Mouse (Mus musculus) C2C12 (cell line): ENCODE measurements at regions not wholly inside any gene's neighbourhood (a gene's known extent, or its start where the extent isn't known, plus 50 kb on each side); places are given as distances from the start of the nearest gene placed in this dataset.

Experiments used
- H3K27me3 ChIP-seq: one replicate; pipeline ENCODE4 v1.6.1; 2011; ENCODE audit not compliant: control insufficient read depth, insufficient read depth, insufficient read length
- H3K36me3 ChIP-seq: one replicate; pipeline ENCODE4 v1.6.1; 2011; ENCODE audit not compliant: control insufficient read depth, insufficient read depth
- H3K4me3 ChIP-seq: one replicate; pipeline ENCODE4 v1.5.1; 2011; ENCODE audit warnings: mild to moderate bottlenecking, control low read depth; ENCODE audit not compliant: poor library complexity, insufficient read depth, severe bottlenecking
- H3K79me2 ChIP-seq: one replicate; pipeline ENCODE4 v1.6.1; 2011; ENCODE audit not compliant: control insufficient read depth, insufficient read depth
- H3K79me3 ChIP-seq: one replicate; pipeline ENCODE4 v1.6.1; 2011; ENCODE audit warnings: low read depth, control low read depth
- H3ac ChIP-seq: one replicate; pipeline ENCODE3; 2011; ENCODE audit warnings: low read depth; ENCODE audit not compliant: control insufficient read depth, insufficient read length
- CEBPB ChIP-seq: IDR thresholded peaks from one replicate; pipeline ENCODE4 v1.6.1; 2011; ENCODE audit warnings: low read depth, mild to moderate bottlenecking, control low read depth, moderate library complexity
- CTCF ChIP-seq: IDR thresholded peaks from one replicate; pipeline ENCODE4 v1.5.1; 2011; ENCODE audit not compliant: control insufficient read depth, insufficient read depth, insufficient read length
- FOSL1 ChIP-seq: IDR thresholded peaks from one replicate; pipeline ENCODE4 v1.8.0; 2011; ENCODE audit warnings: mild to moderate bottlenecking, low read length; ENCODE audit not compliant: poor library complexity, insufficient read depth, severe bottlenecking
- MAX ChIP-seq: IDR thresholded peaks from one replicate; pipeline ENCODE4 v1.6.1; 2011; ENCODE audit warnings: mild to moderate bottlenecking, control low read depth
- MYOD1 ChIP-seq: IDR thresholded peaks from one replicate; pipeline ENCODE4 v1.6.1; 2011; ENCODE audit warnings: low read depth; ENCODE audit not compliant: control insufficient read depth, insufficient read length
- MYOG ChIP-seq: IDR thresholded peaks from one replicate; pipeline ENCODE4 v1.6.1; 2011; ENCODE audit not compliant: control insufficient read depth, insufficient read length; ENCODE audit errors: extremely low read depth
- USF1 ChIP-seq: IDR thresholded peaks from one replicate; pipeline ENCODE4 v1.6.1; 2011; ENCODE audit warnings: low read depth, mild to moderate bottlenecking, control low read depth, moderate library complexity

DNA sequence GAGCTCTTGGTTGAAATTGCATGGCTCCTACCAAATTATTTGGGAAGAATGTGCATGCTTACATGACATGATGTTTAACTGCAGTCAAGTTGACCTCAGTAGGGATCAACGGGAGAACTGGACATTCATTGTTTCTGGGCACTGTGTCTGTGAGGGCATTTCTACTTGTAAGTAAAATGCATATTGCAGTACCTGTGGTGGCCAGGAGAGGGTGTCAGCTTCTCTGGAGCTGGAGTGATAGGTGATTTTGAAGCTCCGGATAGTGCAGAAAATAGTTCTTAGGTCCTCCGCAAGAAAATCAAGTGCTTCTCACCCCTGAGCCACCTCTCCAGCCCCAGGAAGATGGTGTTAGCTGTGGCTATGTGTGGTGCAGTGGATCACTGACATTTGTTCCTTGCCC lies 396.7 kb downstream of the Fam19a5 start:
- no peak overlapping the region for H3K4me3 ChIP-seq
- no peaks in the 10 kb centered on the region for H3K79me3 ChIP-seq
- TF ChIP-seq CTCF = no peak
- no peak for TF ChIP-seq FOSL1
- no peak for TF ChIP-seq MAX
- TF ChIP-seq MYOG = no peak
- TF ChIP-seq MYOD1 = no peak
- TF ChIP-seq USF1 = no peak
- TF ChIP-seq CEBPB = no peak
- no peaks in the 10 kb centered on the region for H3K79me2 ChIP-seq
- H3ac ChIP-seq = no peak overlapping the region
- H3K36me3 ChIP-seq = no peaks in the 10 kb centered on the region
- no peaks in the 10 kb centered on the region for H3K27me3 ChIP-seq

DNA sequence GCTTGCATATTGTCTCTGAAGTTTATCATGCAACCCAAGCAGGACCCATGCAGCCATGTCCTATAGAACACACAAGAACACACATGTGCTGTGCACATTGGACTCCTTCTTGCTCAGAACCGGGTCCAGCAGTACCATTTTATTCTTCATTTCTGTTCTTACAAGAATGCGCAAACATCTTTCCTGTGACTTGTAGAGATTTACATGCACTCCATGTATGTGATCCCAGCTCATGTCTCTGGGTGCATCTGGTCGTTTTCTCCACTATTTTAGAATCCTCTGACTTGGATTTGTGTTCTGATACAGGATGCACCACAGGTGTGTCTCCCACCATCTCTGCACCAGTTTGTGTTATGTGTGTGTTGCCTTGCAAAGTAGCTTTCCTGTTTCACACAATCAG lies 408.4 kb downstream of the Fam19a5 start:
- no peaks in the 10 kb centered on the region for H3K27me3 ChIP-seq
- H3ac ChIP-seq = no peak overlapping the region
- TF ChIP-seq MAX = no peak
- no peak for TF ChIP-seq FOSL1
- no peak for TF ChIP-seq MYOG
- no peak for TF ChIP-seq USF1
- no peak for TF ChIP-seq CEBPB
- TF ChIP-seq MYOD1 = no peak
- TF ChIP-seq CTCF = no peak
- H3K36me3 ChIP-seq = no peaks in the 10 kb centered on the region
- no peaks in the 10 kb centered on the region for H3K79me2 ChIP-seq
- no peaks in the 10 kb centered on the region for H3K79me3 ChIP-seq
- no peak overlapping the region for H3K4me3 ChIP-seq

DNA sequence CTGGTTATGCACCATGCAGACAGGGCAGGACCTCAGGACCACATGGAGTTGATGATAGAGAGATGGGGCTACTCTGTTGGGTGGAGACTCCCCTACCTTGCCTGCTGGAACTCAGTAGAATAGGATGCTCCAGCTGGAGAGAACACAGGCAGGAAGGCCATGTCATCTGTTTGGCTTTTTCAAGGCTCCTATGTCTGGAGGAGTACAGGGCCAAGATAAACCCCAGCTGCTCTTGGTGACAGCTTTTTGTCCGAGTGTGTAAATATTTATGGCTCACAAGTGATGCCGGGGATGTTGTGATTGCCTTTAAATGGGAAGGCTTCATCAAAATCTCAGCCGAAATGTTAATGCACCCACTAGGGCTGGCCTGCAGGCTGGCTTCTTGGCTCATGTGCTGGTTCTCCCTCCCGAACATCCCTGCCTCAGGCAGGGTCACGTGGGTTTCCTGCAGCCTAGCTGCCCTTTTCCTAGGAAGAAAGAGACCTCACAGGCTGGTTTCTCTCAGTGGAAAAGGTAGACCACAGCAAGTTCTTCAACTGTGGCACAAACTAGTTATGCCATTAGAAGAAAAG lies 411.7 kb downstream of the Fam19a5 start:
- Histone ChIP-seq H3K27me3 (no peaks in the 10 kb centered on the region), H3ac (no peak overlapping the region), H3K4me3 (no peak overlapping the region), H3K36me3 (no peaks in the 10 kb centered on the region), H3K79me2 (no peaks in the 10 kb centered on the region), H3K79me3 (no peaks in the 10 kb centered on the region)
- TF ChIP-seq MAX (no peak), USF1 (no peak), CEBPB (no peak), MYOG (no peak), CTCF (no peak), MYOD1 (no peak), FOSL1 (no peak)

DNA sequence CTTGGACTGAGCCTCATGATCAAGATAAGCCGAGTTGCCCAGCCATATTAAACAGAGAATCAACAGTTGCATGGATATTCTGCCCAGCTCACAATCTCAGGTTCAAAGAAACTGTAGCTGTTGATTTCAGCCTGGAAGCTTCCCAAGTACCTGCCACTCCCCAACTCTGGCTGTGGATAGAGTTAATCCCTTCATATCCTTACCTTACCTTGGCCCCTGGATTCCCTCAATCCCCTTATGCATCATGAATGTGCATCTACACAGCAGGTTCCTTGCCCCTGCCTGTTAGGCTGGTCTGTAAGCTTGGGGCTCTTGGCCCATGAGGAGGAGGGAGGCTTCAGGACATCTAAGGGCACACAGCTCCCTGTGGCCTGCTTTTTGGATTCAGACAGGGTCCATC lies 414.8 kb downstream of the Fam19a5 start:
- Histone ChIP-seq H3ac (no peak overlapping the region), H3K36me3 (no peaks in the 10 kb centered on the region), H3K79me2 (no peaks in the 10 kb centered on the region), H3K79me3 (no peaks in the 10 kb centered on the region), H3K27me3 (no peaks in the 10 kb centered on the region), H3K4me3 (no peak overlapping the region)
- TF ChIP-seq MAX = no peak
- no peak for TF ChIP-seq MYOG
- TF ChIP-seq USF1 = no peak
- no peak for TF ChIP-seq CEBPB
- no peak for TF ChIP-seq FOSL1
- no peak for TF ChIP-seq MYOD1
- TF ChIP-seq CTCF = no peak

DNA sequence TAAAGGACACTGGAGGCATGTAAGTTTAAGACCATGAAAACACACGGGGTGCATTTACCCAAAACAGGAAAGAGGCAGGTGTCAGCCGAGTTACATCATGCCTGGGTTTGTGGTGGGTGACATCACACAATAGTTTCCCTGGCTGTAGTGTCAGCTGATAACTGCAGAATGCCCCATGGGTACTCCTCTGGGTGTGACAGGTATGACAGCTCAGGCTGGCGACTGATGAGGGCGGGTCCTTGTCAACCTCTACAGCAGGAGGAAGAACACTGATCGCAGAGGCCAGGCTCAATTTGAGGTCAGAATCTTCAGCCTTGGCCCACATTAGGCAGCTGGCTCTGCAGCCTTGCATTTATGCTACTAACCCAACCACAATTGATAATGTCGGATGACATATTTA lies 428.5 kb downstream of the Fam19a5 start:
- Histone ChIP-seq H3K79me2 (no peaks in the 10 kb centered on the region), H3K4me3 (no peak overlapping the region), H3ac (no peak overlapping the region), H3K79me3 (no peaks in the 10 kb centered on the region), H3K27me3 (no peaks in the 10 kb centered on the region), H3K36me3 (no peaks in the 10 kb centered on the region)
- no peak for TF ChIP-seq CTCF

DNA sequence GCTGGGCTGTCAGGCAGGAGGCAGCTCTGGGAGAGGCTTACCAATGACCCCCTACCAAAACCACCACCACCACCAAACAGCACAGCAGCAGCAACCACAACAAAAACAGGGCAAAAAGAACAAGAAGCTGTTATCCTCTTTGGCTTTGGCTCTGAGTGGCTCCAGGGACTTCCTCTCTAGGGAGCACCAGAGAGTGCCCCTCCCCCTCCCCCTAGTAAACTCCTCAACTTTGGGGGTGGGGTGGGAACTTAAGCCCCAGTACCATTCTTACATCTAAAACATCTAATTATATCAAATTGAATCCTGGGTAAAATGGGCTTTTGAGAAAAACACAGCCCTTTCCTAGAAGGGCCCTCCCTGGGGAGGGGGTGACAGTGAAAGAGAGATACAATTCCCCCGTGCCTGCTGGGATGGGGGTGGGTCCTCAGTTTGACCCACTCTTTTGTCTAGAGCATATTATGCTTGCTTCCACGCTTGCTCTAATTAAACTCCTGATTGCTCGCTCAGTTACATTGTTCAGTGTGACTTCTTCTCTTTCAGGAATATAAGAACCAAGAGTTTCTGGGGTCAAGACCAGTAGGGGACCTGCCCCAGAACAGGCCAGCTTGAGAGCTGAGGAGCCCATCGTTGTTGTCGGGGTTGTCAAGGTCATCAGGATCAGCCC lies 443.4 kb downstream of the Fam19a5 start:
- H3K79me3 ChIP-seq = no peaks in the 10 kb centered on the region
- H3K4me3 ChIP-seq = no peak overlapping the region
- no peaks in the 10 kb centered on the region for H3K36me3 ChIP-seq
- no peaks in the 10 kb centered on the region for H3K27me3 ChIP-seq
- no peak overlapping the region for H3ac ChIP-seq
- TF ChIP-seq MAX = no peak
- no peak for TF ChIP-seq USF1
- no peak for TF ChIP-seq CTCF
- no peak for TF ChIP-seq FOSL1
- no peak for TF ChIP-seq CEBPB
- TF ChIP-seq MYOD1 = no peak
- no peak for TF ChIP-seq MYOG
- H3K79me2 ChIP-seq = no peaks in the 10 kb centered on the region
